In genomic region chr13:71372701-71373685, GRCm38 (mm10) we compare ENCODE assay signal across 9 mouse cellular contexts.
DNase-seq lines count a peak whose midpoint lies in the region; ATAC-seq lines count a peak whose summit lies in the region.
"Had no signal": no experiment of that assay in that cellular context is flagged by ENCODE, and none has a peak within 500 bp of the region (broad histone marks: within the 10 kb centered on the region; RNA-seq: fewer than 3 reads in every experiment).

No protein-coding gene starts in this region.

- no peak overlapping the region for H3K4me3 ChIP-seq in midbrain, embryonic 15.5 days
- H3K4me3 ChIP-seq: midbrain, embryonic 12.5 days had no signal

- H3K27me3 ChIP-seq in midbrain, embryonic 15.5 days (replicated peaks): 0 out of 2 replicates have a peak, but pooled peaks cover 4% of the 10 kb centered on the region

- peak; percentile 10 to 33 for DNase-seq in kidney, postnatal 4 days
- DNase-seq in kidney, postnatal 14 days: no peak
- DNase-seq in embryo, embryonic 9.5 days (ENCODE audit: extremely low spot score): peak; percentile 5
- DNase-seq in gonadal fat pad, adult 2 months (ENCODE audit: low read depth): peak; percentile 86
- no peak for DNase-seq in layer of hippocampus, adult 11-12 months (ENCODE audit: low spot score)
- DNase-seq: thymus, adult 18-20 months had no signal

- 0 out of 2 replicates have a peak overlapping the region, but pooled peaks have one; percentile 5 for H3K27ac ChIP-seq in midbrain, embryonic 15.5 days
- H3K27ac ChIP-seq: midbrain, embryonic 12.5 days had no signal

- H3K9me3 ChIP-seq in midbrain, embryonic 15.5 days: no peaks in the 10 kb centered on the region
- H3K9me3 ChIP-seq: midbrain, embryonic 12.5 days had no signal

- H3K4me2 ChIP-seq in midbrain, embryonic 15.5 days: no peak overlapping the region
- H3K4me2 ChIP-seq: midbrain, embryonic 12.5 days had no signal

- peaks cover 7% of the 10 kb centered on the region; the same call in 1 of the 2 replicates for H3K4me1 ChIP-seq in midbrain, embryonic 15.5 days

- ATAC-seq in midbrain, embryonic 15.5 days (replicated peaks): no peak
- no peak for ATAC-seq in megakaryocyte, adult 5-6 weeks (ENCODE audit: poor library complexity, severe bottlenecking)

- H3K36me3 ChIP-seq in midbrain, embryonic 15.5 days (replicated peaks): no peaks in the 10 kb centered on the region
- H3K36me3 ChIP-seq: midbrain, embryonic 12.5 days had no signal

- 27% methylated on average over 10 of the region's 10 CpGs for WGBS in midbrain, embryonic 15.5 days

- no peak overlapping the region for H3K9ac ChIP-seq in midbrain, embryonic 15.5 days
- H3K9ac ChIP-seq: midbrain, embryonic 12.5 days had no signal

Comparison
In these comparisons a context has a peak if more than half of its experiments do, and no peak if none do; other contexts are left out.
1. DNase-seq: peak in kidney, postnatal 4 days (2 of 2), embryo, embryonic 9.5 days (single experiment) and gonadal fat pad, adult 2 months (single experiment); none in kidney, postnatal 14 days (single experiment) and layer of hippocampus, adult 11-12 months (single experiment).